Mouse (Mus musculus) C2C12 (cell line): Measurements from ENCODE around the gene Crybg1. TPM values are rescaled to one million over a fixed set of nuclear protein-coding genes. Genes with fewer than 3 reads are reported as not detected.
"Not testable (repeated sequence)": the region's sequence is repeated elsewhere in the genome, so short reads cannot be mapped to it uniquely, and the experiment has no call there.

ENCODE experiments used
- H3K27me3 ChIP-seq: one replicate; pipeline ENCODE4 v1.6.1; 2011; ENCODE audit not compliant: control insufficient read depth, insufficient read depth, insufficient read length
- H3K36me3 ChIP-seq: one replicate; pipeline ENCODE4 v1.6.1; 2011; ENCODE audit not compliant: control insufficient read depth, insufficient read depth
- H3K4me3 ChIP-seq: one replicate; pipeline ENCODE4 v1.5.1; 2011; ENCODE audit warnings: mild to moderate bottlenecking, control low read depth; ENCODE audit not compliant: poor library complexity, insufficient read depth, severe bottlenecking
- H3K79me2 ChIP-seq: one replicate; pipeline ENCODE4 v1.6.1; 2011; ENCODE audit not compliant: control insufficient read depth, insufficient read depth
- H3K79me3 ChIP-seq: one replicate; pipeline ENCODE4 v1.6.1; 2011; ENCODE audit warnings: low read depth, control low read depth
- H3ac ChIP-seq: one replicate; pipeline ENCODE3; 2011; ENCODE audit warnings: low read depth; ENCODE audit not compliant: control insufficient read depth, insufficient read length
- CEBPB ChIP-seq: IDR thresholded peaks from one replicate; pipeline ENCODE4 v1.6.1; 2011; ENCODE audit warnings: low read depth, mild to moderate bottlenecking, control low read depth, moderate library complexity
- CTCF ChIP-seq: IDR thresholded peaks from one replicate; pipeline ENCODE4 v1.5.1; 2011; ENCODE audit not compliant: control insufficient read depth, insufficient read depth, insufficient read length
- FOSL1 ChIP-seq: IDR thresholded peaks from one replicate; pipeline ENCODE4 v1.8.0; 2011; ENCODE audit warnings: mild to moderate bottlenecking, low read length; ENCODE audit not compliant: poor library complexity, insufficient read depth, severe bottlenecking
- MAX ChIP-seq: IDR thresholded peaks from one replicate; pipeline ENCODE4 v1.6.1; 2011; ENCODE audit warnings: mild to moderate bottlenecking, control low read depth
- MYOD1 ChIP-seq: IDR thresholded peaks from one replicate; pipeline ENCODE4 v1.6.1; 2011; ENCODE audit warnings: low read depth; ENCODE audit not compliant: control insufficient read depth, insufficient read length
- MYOG ChIP-seq: IDR thresholded peaks from one replicate; pipeline ENCODE4 v1.6.1; 2011; ENCODE audit not compliant: control insufficient read depth, insufficient read length; ENCODE audit errors: extremely low read depth
- USF1 ChIP-seq: IDR thresholded peaks from one replicate; pipeline ENCODE4 v1.6.1; 2011; ENCODE audit warnings: low read depth, mild to moderate bottlenecking, control low read depth, moderate library complexity
- polyA plus RNA-seq: library from polyadenylated mRNA; unstranded; fragments of >200 nt; fragmentation: generic; extraction: Trizol; gene quantifications from one replicate; pipeline ENCODE4 v1.2.1, GENCODE M21; 2012; ENCODE audit warnings: missing spikeins

Crybg1 gene
- polyA plus RNA-seq, 1 experiment = 11.1 TPM

GRCm38 (mm10) chr10:43991268-43991667, 157.4 kb downstream of the Crybg1 start:
- Histone ChIP-seq H3K4me3 (no peak overlapping the region), H3K27me3 (no peaks in the 10 kb centered on the region), H3K79me2 (peaks cover 34% of the 10 kb centered on the region), H3K79me3 (peaks cover 18% of the 10 kb centered on the region), H3ac (no peak overlapping the region), H3K36me3 (peaks cover 52% of the 10 kb centered on the region)
- no peak for TF ChIP-seq MYOG
- TF ChIP-seq USF1 = no peak
- no peak for TF ChIP-seq MAX
- TF ChIP-seq MYOD1 = no peak

DNA sequence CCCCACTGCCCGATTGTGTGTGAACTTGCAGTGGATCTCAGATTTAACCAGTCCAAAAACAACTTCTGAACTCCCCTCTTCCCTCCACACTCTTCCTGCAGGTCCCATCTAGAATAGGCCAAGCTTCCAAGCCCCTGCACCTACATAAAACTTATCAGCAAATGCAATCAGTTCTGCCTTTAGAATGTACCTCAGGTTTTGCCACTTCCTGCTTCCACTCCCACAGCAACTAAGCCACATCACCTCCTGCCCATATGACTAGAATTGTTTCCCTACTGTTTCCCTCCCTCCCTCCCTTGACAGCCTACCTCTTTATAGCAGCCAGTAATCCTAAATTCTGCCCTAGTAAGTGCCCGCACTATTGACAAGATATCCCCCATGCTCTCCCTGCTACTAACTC, 164.8 kb downstream of the Crybg1 start:
- Histone ChIP-seq H3ac (no peak overlapping the region), H3K79me3 (no peaks in the 10 kb centered on the region), H3K36me3 (peaks cover 65% of the 10 kb centered on the region), H3K27me3 (no peaks in the 10 kb centered on the region), H3K4me3 (no peak overlapping the region), H3K79me2 (no peaks in the 10 kb centered on the region)
- no peak for TF ChIP-seq CTCF
- TF ChIP-seq MYOG = no peak
- TF ChIP-seq USF1 = no peak
- TF ChIP-seq FOSL1 = no peak
- TF ChIP-seq MYOD1 = no peak
- TF ChIP-seq MAX = no peak
- TF ChIP-seq CEBPB = no peak

GRCm38 (mm10) chr10:43983241-43983640, 165.4 kb downstream of the Crybg1 start:
- Histone ChIP-seq H3K36me3 (peaks cover 71% of the 10 kb centered on the region), H3K79me3 (no peaks in the 10 kb centered on the region), H3K79me2 (no peaks in the 10 kb centered on the region), H3ac (no peak overlapping the region), H3K4me3 (no peak overlapping the region), H3K27me3 (no peaks in the 10 kb centered on the region)
- TF ChIP-seq MYOD1 (no peak), MYOG (no peak), FOSL1 (no peak), CEBPB (no peak), MAX (no peak), USF1 (no peak), CTCF (no peak)

GRCm38 (mm10) chr10:43982470-43982869, 166.2 kb downstream of the Crybg1 start:
- no peaks in the 10 kb centered on the region for H3K79me2 ChIP-seq
- H3ac ChIP-seq = no peak overlapping the region
- H3K27me3 ChIP-seq = no peaks in the 10 kb centered on the region
- H3K36me3 ChIP-seq = peaks cover 77% of the 10 kb centered on the region
- no peaks in the 10 kb centered on the region for H3K79me3 ChIP-seq
- no peak overlapping the region for H3K4me3 ChIP-seq
- no peak for TF ChIP-seq MAX
- TF ChIP-seq CTCF = no peak
- no peak for TF ChIP-seq MYOD1
- TF ChIP-seq FOSL1 = no peak
- no peak for TF ChIP-seq CEBPB
- no peak for TF ChIP-seq MYOG
- TF ChIP-seq USF1 = no peak

GRCm38 (mm10) chr10:43980742-43981141, 167.9 kb downstream of the Crybg1 start:
- H3ac ChIP-seq, H3K27me3 ChIP-seq, H3K4me3 ChIP-seq, H3K79me2 ChIP-seq, H3K79me3 ChIP-seq: not testable (repeated sequence)
- peaks cover 59% of the 10 kb centered on the region for H3K36me3 ChIP-seq

GRCm38 (mm10) chr10:43980080-43980479, 168.6 kb downstream of the Crybg1 start:
- Histone ChIP-seq H3ac (no peak overlapping the region), H3K4me3 (no peak overlapping the region), H3K27me3 (no peaks in the 10 kb centered on the region), H3K79me2 (no peaks in the 10 kb centered on the region), H3K36me3 (peaks cover 63% of the 10 kb centered on the region), H3K79me3 (no peaks in the 10 kb centered on the region)
- TF ChIP-seq MYOG (no peak), USF1 (no peak), FOSL1 (no peak), MYOD1 (no peak), CEBPB (no peak), MAX (no peak), CTCF (no peak)
